Mouse (Mus musculus): ENCODE measurements around the gene Olfr1029.
"Not testable (repeated sequence)": the region's sequence is repeated elsewhere in the genome, so short reads cannot be mapped to it uniquely, and the experiment has no call there.

Olfr1029 gene

DNA sequence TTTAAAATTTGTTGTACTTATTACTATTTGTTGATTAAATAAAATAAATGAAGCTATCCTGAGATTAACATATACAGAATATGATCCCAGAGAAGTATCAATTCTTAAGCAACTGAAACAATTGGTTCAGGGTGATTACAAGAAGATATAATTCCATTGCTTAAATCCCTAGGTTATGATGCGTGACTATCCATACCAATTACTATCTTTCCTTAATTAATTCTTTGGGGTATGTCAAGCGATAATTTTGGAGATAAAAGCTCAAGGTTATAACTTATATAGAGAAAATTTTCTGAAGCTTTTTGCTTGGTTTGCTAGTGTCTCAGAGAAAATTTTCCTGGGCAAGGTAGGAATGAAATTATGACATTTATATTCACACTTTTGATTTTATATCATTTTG is at the start of gene Olfr1029:
Gene Olfr1029, plus strand, starts transcription at position 301 of the 400 bp plus-strand sequence.
- DNase-seq (ENCODE audit: low read depth): no peak

DNA sequence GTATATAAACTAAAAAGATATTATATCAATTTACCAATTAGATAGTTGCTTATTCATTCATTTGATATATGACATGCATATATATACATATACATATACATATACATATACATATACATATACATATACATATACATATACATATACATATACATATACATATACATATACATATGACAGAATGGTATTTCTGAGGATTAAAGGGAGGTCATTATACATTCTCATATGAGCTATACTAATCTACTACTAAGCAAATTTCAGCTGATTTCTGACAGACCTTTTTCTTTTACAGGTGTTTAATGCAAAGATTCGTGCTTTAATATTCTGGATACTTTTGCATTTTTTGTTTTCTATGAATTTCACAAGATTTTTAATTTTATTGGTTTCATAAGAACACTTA is 23.6 kb upstream of the Olfr1029 start, which contains the start of gene Olfr1028:
Gene Olfr1028, plus strand, starts transcription at position 301 of the 400 bp plus-strand sequence.
- no peak for DNase-seq (ENCODE audit: low read depth)

DNA sequence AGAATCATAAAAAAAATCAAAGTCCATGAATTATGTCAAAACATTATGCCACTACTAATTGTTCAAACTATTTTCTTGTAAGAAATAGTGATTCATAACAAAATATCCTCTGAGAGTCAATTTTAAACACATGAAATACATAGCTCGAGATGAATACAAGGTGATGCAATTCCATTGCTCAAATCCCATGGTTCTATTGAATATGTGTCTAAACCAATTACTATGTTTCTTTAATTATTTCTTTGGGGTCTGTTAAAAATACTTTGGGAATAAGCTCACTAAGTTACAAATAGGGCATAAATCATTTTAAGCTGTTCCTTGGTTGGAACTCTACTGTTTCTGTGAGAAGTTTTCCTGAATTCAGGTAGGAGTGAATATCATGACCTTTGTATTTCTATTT is 5.3 kb downstream of the Olfr1029 start, which contains the start of gene Olfr1030:
Gene Olfr1030, plus strand, starts transcription at position 301 of the 400 bp plus-strand sequence.
- no peak for DNase-seq (ENCODE audit: low read depth)

DNA sequence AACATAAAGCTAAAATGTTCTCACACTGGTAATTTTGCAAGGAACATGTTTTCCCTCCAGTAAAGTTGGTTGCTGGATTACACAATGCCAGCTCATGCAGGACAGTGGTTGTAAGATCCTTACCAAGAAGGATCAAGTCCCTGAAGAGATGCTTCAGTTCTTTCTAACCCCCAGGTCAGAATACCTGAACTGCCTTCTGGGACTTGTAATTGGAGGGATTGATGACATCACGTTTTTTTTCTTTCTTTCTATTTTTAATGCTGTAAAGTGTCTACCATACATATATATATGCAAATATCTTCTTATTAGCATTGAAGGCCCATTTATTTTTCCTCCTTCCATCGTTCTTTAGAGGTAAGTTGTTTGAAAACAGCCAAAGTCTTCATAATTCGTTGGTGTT is 16.3 kb downstream of the Olfr1029 start, which contains the start of gene Olfr1031:
Gene Olfr1031, plus strand, starts transcription at position 301 of the 400 bp plus-strand sequence.
- DNase-seq (ENCODE audit: low read depth): no peak

DNA sequence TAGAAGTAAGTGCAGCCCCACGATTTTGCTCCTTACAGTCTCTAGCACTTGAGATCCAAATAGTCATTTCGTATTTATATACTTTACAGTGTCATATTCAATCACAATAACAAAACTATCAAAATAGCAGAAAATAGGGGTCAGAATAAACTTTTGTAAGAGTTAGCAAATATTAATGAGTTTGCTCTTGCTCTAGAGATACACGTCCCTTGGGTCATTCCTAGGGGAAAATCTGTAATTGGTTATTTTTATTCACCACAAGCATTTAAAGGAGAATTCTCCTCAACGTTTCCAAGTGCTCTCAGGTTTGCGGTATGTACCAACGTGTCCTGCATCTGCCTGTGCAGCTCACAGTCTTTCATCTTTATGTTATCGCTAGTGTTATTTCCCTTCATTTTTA is 31.5 kb downstream of the Olfr1029 start, which contains the start of gene Olfr1032:
Gene Olfr1032, plus strand, starts transcription at position 301 of the 400 bp plus-strand sequence.
- no peak for DNase-seq (ENCODE audit: low read depth)

DNA sequence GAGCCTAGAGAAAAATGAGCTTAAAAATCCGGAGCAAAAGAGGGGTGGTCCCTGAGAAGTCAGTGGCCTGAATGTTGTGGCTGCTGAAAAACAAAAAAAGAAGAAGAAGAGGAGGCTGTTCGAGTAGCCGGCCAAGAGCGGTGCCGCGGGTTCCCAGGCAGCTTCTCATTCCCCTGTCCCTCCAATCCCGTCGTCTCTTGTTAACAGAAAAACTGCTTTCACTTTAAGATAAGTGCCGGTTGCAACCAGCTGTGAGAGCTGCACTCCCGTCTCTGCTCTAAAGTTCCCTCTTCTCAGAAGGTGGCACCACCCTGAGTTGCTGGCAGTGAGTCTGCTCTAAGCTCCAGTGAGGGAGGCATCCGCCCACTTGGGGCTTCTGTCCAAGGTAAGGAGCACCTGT is 46.7 kb downstream of the Olfr1029 start, which contains the start of gene Olfr1033:
Gene Olfr1033, plus strand, starts transcription at position 228 of the 400 bp plus-strand sequence.
- DNase-seq (ENCODE audit: low read depth): not testable (repeated sequence)

DNA sequence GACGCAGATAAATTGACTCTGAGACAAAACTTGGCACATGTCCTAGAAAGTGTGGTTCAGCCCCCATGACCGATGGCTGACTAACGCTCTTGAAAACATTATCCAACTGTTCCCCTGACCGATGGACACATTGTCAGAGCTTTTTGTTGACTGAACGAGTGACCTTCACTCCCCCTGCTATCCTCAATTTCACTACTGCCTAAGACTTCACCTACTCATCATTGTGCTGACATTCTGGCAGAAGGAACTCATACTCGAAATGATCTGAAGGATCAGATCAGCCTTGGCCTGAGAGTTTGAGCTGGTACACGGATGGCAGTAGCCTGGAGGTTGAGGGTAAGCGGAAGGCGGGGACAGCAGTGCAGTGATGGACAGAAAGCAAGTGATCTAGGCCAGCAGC is 47.8 kb downstream of the Olfr1029 start:
- DNase-seq (ENCODE audit: low read depth): not testable (repeated sequence)
